Comparison of ENCODE assay signal across 8 mouse cellular contexts in genomic region chr17:23740136-23740584, GRCm38 (mm10). TPM values are rescaled to one million over a fixed set of nuclear protein-coding genes. Genes with fewer than 3 reads are reported as not detected.
DNase-seq lines count a peak whose midpoint lies in the region; ATAC-seq and TF ChIP-seq lines count a peak whose summit lies in the region.

No protein-coding gene starts in this region.

- peak overlapping the region; percentile 58 for H3K4me3 ChIP-seq in embryonic facial prominence, embryonic 11.5 days (ENCODE audit: low read depth, low read length)
- H3K4me3 ChIP-seq in limb, embryonic 10.5 days = peak overlapping the region; percentile 71
- peak overlapping the region; percentile 69 for H3K4me3 ChIP-seq in midbrain, embryonic 12.5 days
- peak overlapping the region; percentile 77 for H3K4me3 ChIP-seq in small intestine, adult 2 months (ENCODE audit: low read depth, low read length)

- ATAC-seq in embryonic facial prominence, embryonic 11.5 days (replicated peaks; ENCODE audit: insufficient number of reproducible peaks, low FRiP score, low TSS enrichment, low read depth) = peak; percentile 53
- ATAC-seq in granulocyte monocyte progenitor cell, adult 5-6 weeks (replicated peaks; ENCODE audit: poor library complexity, severe bottlenecking) = peak; percentile 82
- ATAC-seq in midbrain, embryonic 12.5 days (ENCODE audit: low FRiP score, low read depth) = peak; percentile 81

- WGBS in embryonic facial prominence, embryonic 11.5 days = under 1% methylated on average over 46 of the region's 46 CpGs
- under 1% methylated on average over 37 of the region's 46 CpGs for WGBS in limb, embryonic 10.5 days
- WGBS in midbrain, embryonic 12.5 days = under 1% methylated on average over 46 of the region's 46 CpGs
- under 1% methylated on average over 46 of the region's 46 CpGs for WGBS in small intestine, adult 2 months

- peak overlapping the region; percentile 97 for H3K4me2 ChIP-seq in embryonic facial prominence, embryonic 11.5 days (ENCODE audit: low read depth, low read length)
- peak overlapping the region; percentile 66 for H3K4me2 ChIP-seq in midbrain, embryonic 12.5 days (replicated peaks)

- H3K36me3 ChIP-seq in embryonic facial prominence, embryonic 11.5 days (replicated peaks; ENCODE audit: control insufficient read depth, insufficient read depth, low read depth, low read length) = no peaks in the 10 kb centered on the region
- H3K36me3 ChIP-seq in limb, embryonic 10.5 days = peaks cover 25% of the 10 kb centered on the region
- H3K36me3 ChIP-seq in midbrain, embryonic 12.5 days = peaks cover 24% of the 10 kb centered on the region
- H3K36me3 ChIP-seq in small intestine, adult 2 months (ENCODE audit: control insufficient read depth, insufficient read depth, low read length) = peaks cover 20% of the 10 kb centered on the region

- peaks cover 10% of the 10 kb centered on the region for H3K4me1 ChIP-seq in embryonic facial prominence, embryonic 11.5 days (ENCODE audit: control insufficient read depth, insufficient read depth, low read length)
- H3K4me1 ChIP-seq in limb, embryonic 10.5 days = peaks cover 51% of the 10 kb centered on the region
- H3K4me1 ChIP-seq in midbrain, embryonic 12.5 days = peaks cover 41% of the 10 kb centered on the region
- H3K4me1 ChIP-seq in small intestine, adult 2 months (ENCODE audit: control insufficient read depth, insufficient read depth, insufficient read length, low read length) = peaks cover 32% of the 10 kb centered on the region

- no peaks in the 10 kb centered on the region for H3K9me3 ChIP-seq in embryonic facial prominence, embryonic 11.5 days (replicated peaks; ENCODE audit: control insufficient read depth, low read length)
- 0 out of 2 replicates have a peak, but pooled peaks cover 3% of the 10 kb centered on the region for H3K9me3 ChIP-seq in limb, embryonic 10.5 days (replicated peaks)
- H3K9me3 ChIP-seq in midbrain, embryonic 12.5 days = no peaks in the 10 kb centered on the region

- TF ChIP-seq POLR2A in small intestine, adult 2 months (IDR thresholded peaks at IDR 0.05; ENCODE audit: low read depth, low read length) = peak; percentile 75

- TF ChIP-seq CTCF in small intestine, adult 2 months (IDR thresholded peaks at IDR 0.05; ENCODE audit: extremely low read depth, insufficient read length, insufficient replicate concordance, low read depth, low read length) = no peak

- DNase-seq in 3134 (ENCODE audit: extremely low read depth, insufficient read length, low spot score) = peak; percentile 87
- peak; percentile 90 for DNase-seq in adrenal gland, postnatal 25 days
- peak; percentile 89 for DNase-seq in embryonic facial prominence, embryonic 11.5 days (ENCODE audit: low spot score)
- peak; percentile 87 for DNase-seq in kidney, adult 11 months
- peak; percentile 87 for DNase-seq in limb, embryonic 10.5 days (ENCODE audit: low spot score)

- peak overlapping the region; percentile 57 for H3K9ac ChIP-seq in embryonic facial prominence, embryonic 11.5 days (replicated peaks; ENCODE audit: low read length)
- H3K9ac ChIP-seq in midbrain, embryonic 12.5 days (replicated peaks) = peak overlapping the region; percentile 64

- peaks cover 66% of the 10 kb centered on the region for H3K27me3 ChIP-seq in embryonic facial prominence, embryonic 11.5 days (ENCODE audit: control insufficient read depth, insufficient read depth, low read length)
- peaks cover 98% of the 10 kb centered on the region for H3K27me3 ChIP-seq in limb, embryonic 10.5 days (ENCODE audit: low read depth, poor library complexity, severe bottlenecking)
- peaks cover 56% of the 10 kb centered on the region for H3K27me3 ChIP-seq in midbrain, embryonic 12.5 days
- H3K27me3 ChIP-seq in small intestine, adult 2 months (ENCODE audit: control insufficient read depth, insufficient read depth, low read length) = peaks cover 8% of the 10 kb centered on the region; the same call in 1 of the 2 replicates

- peak overlapping the region; percentile 56; the same call in 1 of the 2 replicates for H3K27ac ChIP-seq in embryonic facial prominence, embryonic 11.5 days (replicated peaks; ENCODE audit: low read depth, low read length)
- H3K27ac ChIP-seq in limb, embryonic 10.5 days = peak overlapping the region; percentile 78
- peak overlapping the region; percentile 79 for H3K27ac ChIP-seq in midbrain, embryonic 12.5 days (replicated peaks)
- H3K27ac ChIP-seq in small intestine, adult 2 months (ENCODE audit: insufficient read depth, low read depth, low read length) = peak overlapping the region; percentile 76

RNA-seq across cellular contexts. Expression of gene Paqr4, which starts 0.5 kb away (rescaled TPM):
- total RNA-seq in adrenal gland, postnatal 25 days (2021) = 10.4 and 11.7 TPM in 2 replicates
- 11.8 and 12.1 TPM in 2 replicates for polyA plus RNA-seq in embryonic facial prominence, embryonic 11.5 days (2014; fragmentation: Nextera tagmentation; extraction: Ambion mirVana)
- total RNA-seq in granulocyte monocyte progenitor cell, adult 5-6 weeks (2014; fragmentation: Nextera tagmentation) = 0.69 and 2.4 TPM in 2 replicates
- total RNA-seq in granulocyte monocyte progenitor cell, adult 5-6 weeks (2017) = 2.2 and 2.5 TPM in 2 replicates
- polyA plus RNA-seq in limb, embryonic 10.5 days (2016; fragmentation: Nextera tagmentation; extraction: Ambion mirVana) = 5.9 and 9.0 TPM in 2 replicates
- polyA plus RNA-seq in midbrain, embryonic 12.5 days (2016; fragmentation: Nextera tagmentation; extraction: Ambion mirVana) = 40.4 and 41.2 TPM in 2 replicates
- polyA plus RNA-seq in small intestine, adult 2 months (2012; rRNA removed) = 112 and 152 TPM in 2 replicates

RNA-seq across cellular contexts. Expression of gene Kremen2, which starts 5.5 kb away (rescaled TPM):
- not detected in 2 replicates for total RNA-seq in adrenal gland, postnatal 25 days (2021)
- polyA plus RNA-seq in embryonic facial prominence, embryonic 11.5 days (2014; fragmentation: Nextera tagmentation; extraction: Ambion mirVana) = 8.1 and 11.7 TPM in 2 replicates
- total RNA-seq in granulocyte monocyte progenitor cell, adult 5-6 weeks (2014; fragmentation: Nextera tagmentation) = not detected in 2 replicates
- total RNA-seq in granulocyte monocyte progenitor cell, adult 5-6 weeks (2017) = not detected in 2 replicates
- 13.8 and 19.5 TPM in 2 replicates for polyA plus RNA-seq in limb, embryonic 10.5 days (2016; fragmentation: Nextera tagmentation; extraction: Ambion mirVana)
- 1.2 and 1.5 TPM in 2 replicates for polyA plus RNA-seq in midbrain, embryonic 12.5 days (2016; fragmentation: Nextera tagmentation; extraction: Ambion mirVana)
- polyA plus RNA-seq in small intestine, adult 2 months (2012; rRNA removed) = 1.5 and 2.9 TPM in 2 replicates

RNA-seq across cellular contexts. Expression of gene Pkmyt1, which starts 14.0 kb away (rescaled TPM):
- 7.6 and 9.3 TPM in 2 replicates for total RNA-seq in adrenal gland, postnatal 25 days (2021)
- polyA plus RNA-seq in embryonic facial prominence, embryonic 11.5 days (2014; fragmentation: Nextera tagmentation; extraction: Ambion mirVana) = 29.5 and 37.3 TPM in 2 replicates
- total RNA-seq in granulocyte monocyte progenitor cell, adult 5-6 weeks (2014; fragmentation: Nextera tagmentation) = 63.7 and 86.7 TPM in 2 replicates
- total RNA-seq in granulocyte monocyte progenitor cell, adult 5-6 weeks (2017) = 22.0 and 24.3 TPM in 2 replicates
- polyA plus RNA-seq in limb, embryonic 10.5 days (2016; fragmentation: Nextera tagmentation; extraction: Ambion mirVana) = 66.8 and 67.6 TPM in 2 replicates
- 36.9 and 40.8 TPM in 2 replicates for polyA plus RNA-seq in midbrain, embryonic 12.5 days (2016; fragmentation: Nextera tagmentation; extraction: Ambion mirVana)
- 25.0 and 42.3 TPM in 2 replicates for polyA plus RNA-seq in small intestine, adult 2 months (2012; rRNA removed)

RNA-seq across cellular contexts. Expression of gene 1520401A03Rik, which starts 17.6 kb away (rescaled TPM):
- 7.2 and 10.4 TPM in 2 replicates for total RNA-seq in adrenal gland, postnatal 25 days (2021)
- 0.20 and 0.22 TPM in 2 replicates for polyA plus RNA-seq in embryonic facial prominence, embryonic 11.5 days (2014; fragmentation: Nextera tagmentation; extraction: Ambion mirVana)
- total RNA-seq in granulocyte monocyte progenitor cell, adult 5-6 weeks (2014; fragmentation: Nextera tagmentation) = not detected in 2 replicates
- total RNA-seq in granulocyte monocyte progenitor cell, adult 5-6 weeks (2017) = not detected in 2 replicates
- polyA plus RNA-seq in limb, embryonic 10.5 days (2016; fragmentation: Nextera tagmentation; extraction: Ambion mirVana) = 0.13 and 0.36 TPM in 2 replicates
- 0.14 TPM in 1 of 2 replicates, not detected in the other for polyA plus RNA-seq in midbrain, embryonic 12.5 days (2016; fragmentation: Nextera tagmentation; extraction: Ambion mirVana)
- polyA plus RNA-seq in small intestine, adult 2 months (2012; rRNA removed) = not detected in 2 replicates

RNA-seq across cellular contexts. Expression of gene Flywch1, which starts 31.2 kb away (rescaled TPM):
- total RNA-seq in adrenal gland, postnatal 25 days (2021) = 47.9 and 56.3 TPM in 2 replicates
- polyA plus RNA-seq in embryonic facial prominence, embryonic 11.5 days (2014; fragmentation: Nextera tagmentation; extraction: Ambion mirVana) = 88.3 and 103 TPM in 2 replicates
- total RNA-seq in granulocyte monocyte progenitor cell, adult 5-6 weeks (2014; fragmentation: Nextera tagmentation) = 10.3 and 17.5 TPM in 2 replicates
- 15.2 and 22.4 TPM in 2 replicates for total RNA-seq in granulocyte monocyte progenitor cell, adult 5-6 weeks (2017)
- polyA plus RNA-seq in limb, embryonic 10.5 days (2016; fragmentation: Nextera tagmentation; extraction: Ambion mirVana) = 177 and 183 TPM in 2 replicates
- 212 and 220 TPM in 2 replicates for polyA plus RNA-seq in midbrain, embryonic 12.5 days (2016; fragmentation: Nextera tagmentation; extraction: Ambion mirVana)
- polyA plus RNA-seq in small intestine, adult 2 months (2012; rRNA removed) = 16.5 and 34.1 TPM in 2 replicates

Comparison
In these comparisons a context has a peak if more than half of its experiments do, and no peak if none do; other contexts are left out.
1. Peak in every context shown above with its lines: DNase-seq, ATAC-seq, H3K4me3 ChIP-seq and H3K27ac ChIP-seq.